Mouse (Mus musculus): Measurements from ENCODE around the gene Dap. TPM values are rescaled to one million over a fixed set of nuclear protein-coding genes. Genes with fewer than 3 reads are reported as not detected.

Gene Dap
- total RNA-seq, 2 experiments from 2014 or later, result 43.5 to 46.5 TPM

DNA sequence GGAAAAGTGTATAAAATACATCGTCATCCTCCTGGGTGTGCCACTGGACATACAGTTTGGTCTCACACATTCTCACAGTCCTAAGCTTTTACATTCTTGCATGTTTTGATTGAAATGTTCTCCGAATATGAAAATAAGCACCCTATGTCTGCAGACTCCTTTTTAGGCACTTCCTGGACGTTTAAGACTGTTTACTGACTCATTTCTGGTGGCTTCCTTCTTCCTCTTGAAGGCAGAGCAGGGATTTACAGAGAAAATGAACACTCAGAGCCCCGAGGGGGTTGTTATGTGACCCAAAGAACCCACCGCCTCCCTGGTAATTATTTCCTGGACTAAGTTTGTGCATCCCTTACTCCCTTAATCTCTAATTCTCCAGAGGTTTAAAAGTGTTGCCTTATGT, 13.8 kb downstream of the Dap start:
- no peak for DNase-seq

DNA sequence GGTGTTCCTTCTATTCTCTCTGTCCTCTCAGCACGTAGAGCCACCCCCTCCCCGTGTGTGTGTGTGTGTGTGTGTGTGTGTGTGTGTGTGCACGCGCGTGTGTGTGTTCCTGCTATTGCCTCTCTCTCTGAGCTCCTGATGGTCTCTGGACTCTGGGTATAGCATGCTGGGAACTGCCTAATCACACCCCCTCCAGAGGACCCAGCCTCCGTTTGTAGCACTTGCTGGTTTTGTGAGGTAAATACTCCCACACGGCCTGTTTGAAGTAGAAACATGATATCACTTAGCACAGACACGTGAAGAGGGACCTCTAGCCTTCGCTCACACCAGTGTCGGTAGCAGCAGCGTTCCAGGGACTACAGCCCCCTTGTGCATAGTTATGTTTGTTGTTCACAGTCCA, 14.5 kb downstream of the Dap start:
- DNase-seq, result no peak

DNA sequence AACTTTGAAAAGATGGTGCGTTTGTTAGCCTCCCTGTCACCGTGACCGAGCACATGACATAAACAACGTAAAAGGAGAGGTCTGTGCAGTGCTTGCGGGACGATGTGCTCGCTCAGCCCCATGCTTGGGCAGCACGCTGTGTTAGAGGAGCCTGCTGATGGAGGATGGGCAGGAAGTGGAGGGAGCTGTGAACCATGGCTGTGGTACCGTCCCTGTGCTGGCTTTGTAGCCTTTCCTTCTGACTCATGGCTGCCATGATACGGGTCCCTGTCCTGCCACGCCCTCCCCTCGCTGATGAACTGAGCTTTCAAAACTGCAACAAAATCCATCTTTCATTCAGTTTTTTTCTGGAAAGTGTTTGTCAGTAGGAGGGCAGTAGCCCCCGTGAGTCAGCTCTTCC, 15.6 kb downstream of the Dap start:
- no peak for DNase-seq

DNA sequence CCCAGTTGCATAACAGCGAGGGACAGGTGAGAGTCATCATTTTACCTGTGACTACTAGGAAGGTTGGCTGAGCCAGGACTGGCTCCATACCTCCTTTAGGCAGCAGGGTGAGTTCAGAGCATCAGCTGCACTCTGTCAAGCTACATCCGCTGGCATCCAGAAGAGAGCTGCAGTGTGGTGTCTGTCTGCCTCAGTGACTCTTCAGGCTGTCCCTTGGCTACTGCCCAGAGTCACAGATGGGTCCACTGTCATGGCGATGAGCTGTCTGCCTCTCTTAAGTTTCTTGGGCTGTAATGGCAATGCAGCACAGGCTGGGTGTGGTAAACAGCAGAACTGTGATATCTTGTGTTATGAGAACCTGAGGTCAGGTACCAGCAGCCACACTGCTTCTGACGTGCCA, 16.1 kb downstream of the Dap start:
- DNase-seq, result no peak

DNA sequence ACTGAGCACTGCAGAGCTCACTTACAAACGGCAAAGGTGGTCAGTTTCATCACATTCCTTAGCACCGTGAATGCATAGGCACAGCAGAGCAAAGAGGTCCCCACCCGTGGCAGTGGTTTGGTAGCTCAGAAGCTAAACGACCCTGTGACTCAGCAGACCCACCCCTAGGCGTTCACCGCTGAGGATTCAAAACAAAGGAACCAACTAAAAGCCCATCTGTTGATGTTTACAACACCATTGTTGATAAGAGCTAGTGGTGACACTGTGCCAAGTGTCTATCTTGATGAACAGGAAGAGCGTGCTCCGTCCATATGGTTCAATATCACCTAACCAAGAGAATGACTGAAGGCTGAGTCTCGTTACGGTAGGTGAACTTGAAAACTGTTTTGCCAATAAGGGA, 19.1 kb downstream of the Dap start:
- DNase-seq, result no peak

DNA sequence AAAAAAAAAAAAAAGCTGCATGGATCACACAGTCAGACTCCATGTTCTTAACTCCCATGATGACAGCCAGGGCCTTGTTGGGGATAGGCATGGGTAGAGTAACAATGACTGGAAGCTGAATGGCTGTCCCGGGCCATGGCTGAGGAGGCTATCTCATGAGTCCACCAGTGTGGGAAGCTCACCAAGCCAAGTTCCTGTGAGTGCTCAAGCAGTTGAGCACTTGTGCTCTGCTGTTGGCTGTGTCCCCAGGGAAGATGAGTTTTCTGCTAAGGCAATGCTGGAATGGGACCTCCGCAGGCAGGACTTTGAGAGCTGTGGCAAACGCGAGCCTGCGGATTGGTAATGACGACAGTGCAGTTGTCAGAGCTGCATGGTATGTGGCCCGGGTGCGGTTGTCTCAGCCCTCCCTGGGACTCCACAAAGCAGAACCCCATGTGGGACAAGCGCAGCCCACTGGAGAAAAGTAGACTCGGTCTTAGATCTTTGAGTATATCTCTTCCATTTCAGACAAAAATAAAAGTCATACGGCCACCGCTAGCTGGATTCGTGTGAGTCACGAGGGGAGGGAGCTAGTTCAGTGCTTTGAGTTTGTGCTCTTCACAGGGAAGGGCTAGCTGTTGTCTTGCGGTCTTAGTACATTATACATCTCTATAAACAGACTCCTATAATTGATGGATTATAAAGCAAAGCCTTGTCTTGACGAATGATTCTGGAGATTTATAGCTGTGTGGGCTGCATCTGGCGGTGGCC, 20.8 kb downstream of the Dap start:
- DNase-seq, result no peak

DNA sequence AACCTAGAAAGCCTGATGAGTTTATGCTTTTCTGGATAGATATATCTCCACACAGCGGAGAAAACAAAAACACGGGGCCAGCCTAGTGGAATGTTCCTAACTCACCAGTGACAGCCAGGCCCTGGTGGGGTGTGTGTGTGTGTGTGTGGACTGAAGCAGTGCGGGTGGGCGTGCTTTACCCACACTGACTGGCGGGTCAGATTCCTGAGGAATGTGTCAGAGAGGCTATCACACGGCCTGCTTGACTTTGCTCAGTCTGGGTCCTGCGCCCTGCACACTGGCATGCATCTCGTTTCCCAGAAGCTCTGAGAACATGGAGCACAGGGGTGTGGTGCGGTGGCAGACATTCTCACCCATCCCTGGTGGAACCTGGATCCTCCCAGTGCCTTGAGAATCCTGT, 21.8 kb downstream of the Dap start:
- DNase-seq, result peak; percentile 16

DNA sequence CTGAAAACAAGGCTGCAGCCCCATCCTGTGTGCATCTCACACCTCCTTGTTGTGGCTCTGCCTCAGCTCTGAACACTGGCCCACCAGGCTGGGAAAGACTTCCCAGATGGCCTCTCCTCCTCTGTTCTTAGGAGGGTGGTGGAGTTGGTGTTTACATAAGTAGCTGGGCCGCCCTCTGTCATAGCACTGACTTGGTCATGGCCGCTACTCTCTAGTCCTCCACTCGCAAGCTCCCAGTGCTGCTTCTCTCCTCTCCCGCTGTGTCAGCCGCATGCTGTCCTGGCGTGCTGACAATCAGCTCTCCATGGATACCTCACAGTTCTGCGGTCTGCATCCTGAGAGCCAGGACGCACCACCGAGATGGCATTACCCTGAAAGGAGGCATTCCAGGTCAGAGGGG, 22.9 kb downstream of the Dap start:
- no peak for DNase-seq

DNA sequence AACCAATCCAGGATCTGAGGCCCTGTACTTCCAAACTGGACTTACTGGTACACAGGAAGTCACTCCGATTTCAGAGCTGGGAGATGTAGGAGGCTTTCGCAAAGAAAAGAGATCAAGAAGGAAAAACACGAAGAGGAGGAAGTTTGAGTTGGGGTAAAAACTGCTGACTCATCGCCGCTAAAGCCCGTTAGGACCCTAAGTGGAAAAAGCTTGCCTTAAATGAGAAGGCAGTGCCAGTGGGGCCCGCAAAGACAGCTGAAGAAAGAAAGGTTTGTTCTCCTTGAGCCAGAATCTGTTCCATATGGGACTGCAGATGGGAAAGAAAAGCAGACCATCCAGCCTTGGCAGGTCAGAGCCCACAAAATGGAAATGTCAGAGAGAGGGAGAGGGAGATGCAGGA, 24.8 kb downstream of the Dap start:
- no peak for DNase-seq

DNA sequence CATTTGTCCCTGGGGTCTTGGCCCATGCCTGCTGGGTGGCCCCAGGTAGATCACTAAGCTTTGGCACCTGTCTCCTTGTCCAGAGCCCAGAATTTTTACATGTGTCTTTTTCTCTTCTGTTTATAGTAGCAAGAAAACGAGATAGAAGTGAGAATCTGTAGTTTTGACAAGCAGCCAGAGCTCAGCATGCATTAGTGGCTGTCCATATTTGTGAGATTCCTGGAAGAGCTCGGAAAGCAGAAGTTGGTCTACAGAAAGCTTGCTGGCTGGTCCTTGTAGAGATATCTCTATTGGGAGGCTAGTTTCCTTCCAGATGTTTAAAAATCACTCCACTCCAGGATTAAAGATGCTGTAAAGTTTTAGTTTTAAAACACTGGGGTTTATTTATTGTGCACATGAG, 25.9 kb downstream of the Dap start:
- no peak for DNase-seq

DNA sequence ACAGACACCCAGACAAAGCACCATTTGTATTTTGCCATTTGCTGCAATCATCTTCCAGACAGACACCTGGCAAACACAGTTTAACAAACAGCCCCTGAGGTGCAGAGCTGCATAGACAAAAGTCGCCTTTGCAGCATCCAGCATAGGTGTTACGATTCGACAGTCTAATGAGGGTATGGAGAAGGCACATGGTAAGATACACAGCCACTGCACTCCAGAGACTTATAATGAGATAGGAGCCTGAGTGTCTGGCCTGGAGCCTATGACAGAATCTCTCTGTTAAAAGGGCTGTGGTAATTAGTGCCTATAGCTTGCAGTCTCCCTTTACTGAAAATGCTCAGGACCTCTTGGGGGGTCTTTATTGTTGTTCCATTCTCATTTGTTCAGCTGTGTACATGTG, 26.6 kb downstream of the Dap start:
- DNase-seq, result no peak

DNA sequence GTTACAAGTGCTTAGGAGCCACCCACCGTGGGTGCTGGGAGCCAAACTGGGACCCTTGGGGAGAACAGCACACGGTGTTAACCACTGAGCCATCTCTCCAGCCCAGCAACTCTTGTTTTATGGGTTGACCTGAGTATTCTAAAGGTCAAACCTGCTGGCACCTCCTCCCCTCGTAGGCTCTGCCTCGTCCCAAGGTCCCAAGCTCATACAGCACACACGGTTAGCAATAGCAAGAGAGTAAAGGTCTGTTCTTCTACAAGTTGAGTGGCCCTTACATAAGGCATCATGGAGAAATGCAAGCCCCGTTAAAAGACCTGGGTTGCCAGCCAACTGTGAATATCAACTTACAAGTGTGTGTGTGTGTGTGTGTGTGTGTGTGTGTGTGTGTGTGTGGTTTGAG, 27.1 kb downstream of the Dap start:
- no peak for DNase-seq

DNA sequence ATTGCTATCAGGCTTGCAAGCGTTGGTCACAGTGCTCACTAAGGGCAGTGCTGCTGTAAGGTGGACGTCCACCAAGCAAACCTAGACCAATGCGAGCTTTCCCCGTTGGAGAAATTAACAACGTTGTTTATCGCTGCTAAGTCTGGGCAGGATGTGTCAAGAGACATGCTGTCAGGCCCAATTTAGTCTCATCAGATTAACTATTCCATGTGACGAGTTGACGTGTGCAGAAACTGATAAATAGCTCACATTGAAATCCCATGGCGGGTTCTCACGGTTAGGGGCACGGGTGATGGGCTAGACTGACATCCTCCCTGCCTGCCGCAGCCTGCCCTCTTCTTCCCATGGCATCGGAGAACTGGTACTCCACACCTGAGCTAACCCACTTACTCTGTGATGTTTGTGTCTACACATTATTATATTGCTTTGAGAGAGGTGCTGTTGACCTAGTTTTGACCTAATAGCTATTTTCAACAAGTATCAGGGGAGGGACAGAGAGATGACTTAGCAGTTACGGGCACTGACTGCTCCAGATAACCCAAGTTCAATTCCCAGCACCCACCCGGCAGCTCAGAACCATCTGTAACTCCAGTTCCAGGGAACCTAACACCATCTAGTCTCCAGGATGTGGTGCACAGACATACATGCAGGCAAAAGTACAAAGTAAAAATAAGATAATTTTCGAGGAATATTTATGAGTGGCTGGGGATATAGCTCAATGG, 28.6 kb downstream of the Dap start:
- no peak for DNase-seq

DNA sequence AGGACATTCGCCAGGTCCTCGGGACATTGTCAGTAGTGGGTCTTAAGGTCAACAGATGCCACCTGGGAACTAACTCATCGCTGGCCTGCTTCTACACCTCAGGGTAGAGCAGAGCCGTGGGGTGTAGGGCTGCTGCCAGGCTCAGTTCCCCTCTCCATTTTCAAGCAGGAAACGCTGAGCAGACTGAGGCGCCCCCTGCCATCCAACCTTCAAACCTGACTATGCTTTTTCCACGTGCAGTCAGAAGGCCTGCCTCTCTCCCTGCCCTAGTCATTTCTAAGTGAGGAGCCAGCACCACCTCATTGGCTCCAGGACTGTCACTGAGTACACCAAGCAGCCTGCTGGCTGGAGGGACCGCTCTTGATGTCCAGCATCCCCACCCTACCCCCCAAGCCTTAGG, 29.3 kb downstream of the Dap start:
- no peak for DNase-seq

DNA sequence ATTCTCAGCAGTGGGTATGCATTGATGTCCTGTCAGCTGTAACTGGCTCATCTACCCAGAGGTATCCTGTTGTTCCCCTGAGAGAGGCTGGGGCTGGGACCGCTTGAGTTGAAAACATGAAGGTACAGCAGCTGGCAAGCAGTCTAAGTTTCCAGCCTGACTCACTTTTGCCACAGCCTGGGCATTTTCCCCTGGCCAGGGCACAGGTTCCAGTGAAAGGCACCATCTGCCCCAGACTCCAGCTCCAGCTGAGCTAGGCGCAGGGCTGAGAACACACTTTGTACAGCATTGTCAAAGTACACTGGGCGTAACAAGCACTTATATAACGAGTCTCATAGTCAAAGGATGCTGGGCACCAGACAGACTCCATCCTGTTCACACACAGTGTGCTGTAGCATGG, 29.8 kb downstream of the Dap start:
- DNase-seq, result no peak

DNA sequence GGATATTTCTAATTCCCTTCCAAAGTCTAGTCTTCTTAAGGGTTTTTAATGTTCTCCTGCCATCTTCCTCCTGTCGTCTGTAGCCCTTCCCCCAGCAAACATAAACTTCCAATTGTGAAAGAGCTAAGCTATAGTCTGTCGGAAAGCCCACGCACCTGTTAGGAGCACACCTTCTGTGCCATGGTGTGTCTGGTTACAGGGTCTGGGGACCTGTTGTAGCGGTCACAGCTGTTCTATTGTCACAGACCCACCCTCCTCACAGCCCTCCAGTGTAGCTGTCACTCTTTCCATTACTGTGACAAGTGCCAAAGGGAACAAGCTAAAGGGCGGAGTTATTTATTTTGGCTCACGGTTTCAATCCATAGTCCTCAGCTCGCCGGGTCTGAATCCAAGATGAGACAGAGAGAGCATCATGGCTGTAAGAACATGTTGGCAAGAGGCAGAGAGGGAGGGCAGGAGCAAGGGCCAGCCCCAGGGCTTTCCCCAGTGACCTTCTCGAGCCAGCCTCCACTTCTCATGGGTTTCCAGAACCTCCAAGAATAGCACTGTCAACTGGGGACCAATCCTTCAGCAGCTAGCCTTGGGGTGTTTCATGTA, 30.9 kb downstream of the Dap start:
- no peak for DNase-seq

DNA sequence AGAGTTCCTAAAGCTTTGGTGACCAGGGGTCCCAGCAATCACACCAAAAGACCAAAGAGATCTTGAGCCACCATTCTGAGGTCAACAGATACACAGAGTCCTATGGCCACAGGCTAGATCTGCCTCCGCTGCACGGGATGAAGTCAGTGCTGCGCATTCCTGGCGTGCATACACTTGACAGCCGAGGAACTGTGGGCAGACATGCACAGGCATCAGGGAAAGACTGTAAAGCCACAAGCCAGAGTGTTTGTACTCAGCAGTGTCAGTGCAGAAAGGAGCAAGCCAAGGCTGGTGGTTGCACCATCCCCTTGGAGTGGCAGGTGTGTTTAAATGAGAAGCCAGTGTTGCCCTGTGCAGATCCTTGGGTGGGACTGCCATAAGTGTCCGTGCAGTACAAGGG, 31.6 kb downstream of the Dap start:
- no peak for DNase-seq

DNA sequence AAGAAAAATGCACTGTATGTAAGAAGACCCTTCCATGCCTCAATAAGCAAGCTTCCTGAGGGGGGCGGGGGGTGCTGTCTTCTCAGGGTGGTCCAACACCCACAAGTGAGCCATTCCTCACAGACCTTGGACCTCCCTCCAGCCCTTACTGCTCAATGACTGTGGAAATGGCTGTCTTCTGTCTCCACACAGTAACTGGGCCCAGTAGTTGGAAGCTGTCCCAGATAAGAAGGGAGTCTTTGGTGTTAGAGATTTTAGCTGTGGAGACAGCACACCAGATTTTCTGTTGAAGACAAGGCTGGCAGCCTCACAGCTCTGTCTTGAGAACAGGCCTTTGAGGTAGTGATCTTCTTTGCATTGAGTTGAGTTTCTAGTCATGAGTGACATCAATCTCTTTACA, 33.2 kb downstream of the Dap start:
- DNase-seq, result no peak

DNA sequence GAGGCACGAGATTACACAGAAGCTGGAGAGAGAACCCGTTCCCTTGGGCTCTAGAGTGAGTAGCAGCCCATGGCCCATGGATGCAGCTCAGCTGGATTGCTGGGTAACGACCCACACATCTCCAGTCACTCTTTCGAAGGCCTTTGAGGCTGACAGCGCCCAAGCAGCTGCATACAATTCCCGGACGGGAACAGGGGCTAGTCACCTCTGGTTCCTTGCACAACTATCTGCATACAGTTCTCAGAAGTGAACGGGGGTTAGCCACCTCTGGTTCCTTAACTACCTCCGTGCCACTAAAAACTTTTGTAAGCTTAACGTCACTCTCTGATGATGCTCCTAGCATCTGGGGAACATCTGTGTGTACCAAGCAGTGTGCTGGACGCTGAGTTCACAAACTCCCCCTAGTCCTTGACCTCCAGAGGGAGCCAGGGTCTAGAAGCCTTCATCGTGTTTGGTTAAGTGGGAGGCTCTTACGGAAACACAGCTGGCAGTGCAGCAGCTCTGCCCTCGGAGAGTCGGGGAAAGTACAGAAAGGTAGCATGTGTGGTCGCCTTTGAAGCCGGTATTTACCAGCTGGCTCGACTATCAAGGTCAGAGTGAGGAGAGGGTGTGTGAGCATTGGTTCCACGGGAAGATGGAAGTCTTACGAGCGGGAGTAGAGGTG, 34.0 kb downstream of the Dap start:
- DNase-seq, result no peak

DNA sequence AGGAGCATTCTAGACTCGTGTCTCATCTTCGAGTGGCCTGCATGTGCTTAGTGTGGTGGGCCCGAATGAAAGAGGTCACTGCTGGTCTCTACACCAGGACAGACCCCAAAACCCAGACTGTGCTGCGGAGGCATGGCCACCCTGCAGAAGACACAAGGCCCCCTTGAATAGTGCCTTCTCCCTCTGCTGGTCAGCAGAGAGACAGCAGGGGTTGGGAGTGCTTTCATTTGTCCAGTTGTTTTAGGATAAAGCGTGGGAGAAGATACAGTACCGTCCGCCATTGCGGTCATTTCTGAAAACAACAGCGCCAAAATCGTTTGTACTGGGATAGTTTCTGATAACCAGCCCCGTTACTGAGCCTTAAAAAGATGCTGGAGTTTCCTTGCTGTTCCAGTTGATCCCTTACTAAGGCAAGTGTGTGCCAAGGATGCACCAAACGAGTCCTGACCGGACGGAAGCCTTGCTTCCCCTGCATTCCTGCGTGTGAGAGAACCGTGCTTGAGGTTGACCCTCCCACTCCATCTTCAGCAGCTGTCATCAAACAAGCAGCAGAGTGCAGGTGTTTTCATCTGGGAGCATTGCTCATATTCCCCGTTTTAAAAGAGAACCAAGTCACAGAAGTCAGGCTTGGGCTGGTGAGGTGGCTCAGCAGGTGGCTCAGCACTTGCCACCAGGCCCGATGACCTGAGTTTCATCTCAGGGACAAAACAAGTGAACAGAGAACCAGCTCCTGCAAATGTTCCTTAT, 34.8 kb downstream of the Dap start:
- DNase-seq, result peak; percentile 35

DNA sequence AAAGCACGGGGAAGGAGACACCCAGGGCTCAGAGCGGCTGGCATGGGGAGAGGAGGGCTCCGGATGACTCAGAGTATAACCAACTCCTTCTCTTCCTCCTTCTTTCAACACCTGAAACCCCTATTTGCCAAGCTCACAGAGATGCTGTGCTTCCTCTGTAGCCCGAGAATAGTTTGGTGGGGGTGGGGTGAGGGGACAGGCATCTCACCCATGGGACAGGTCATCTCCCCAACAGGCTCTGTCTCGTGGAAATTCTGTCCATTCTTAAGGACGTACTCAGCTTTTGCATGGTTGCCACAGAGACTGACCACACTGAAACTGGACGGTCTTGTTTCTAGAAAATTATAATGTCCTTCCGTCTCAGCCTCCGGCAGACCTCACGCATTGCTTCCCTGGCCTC, 37.0 kb downstream of the Dap start:
- DNase-seq, result no peak

DNA sequence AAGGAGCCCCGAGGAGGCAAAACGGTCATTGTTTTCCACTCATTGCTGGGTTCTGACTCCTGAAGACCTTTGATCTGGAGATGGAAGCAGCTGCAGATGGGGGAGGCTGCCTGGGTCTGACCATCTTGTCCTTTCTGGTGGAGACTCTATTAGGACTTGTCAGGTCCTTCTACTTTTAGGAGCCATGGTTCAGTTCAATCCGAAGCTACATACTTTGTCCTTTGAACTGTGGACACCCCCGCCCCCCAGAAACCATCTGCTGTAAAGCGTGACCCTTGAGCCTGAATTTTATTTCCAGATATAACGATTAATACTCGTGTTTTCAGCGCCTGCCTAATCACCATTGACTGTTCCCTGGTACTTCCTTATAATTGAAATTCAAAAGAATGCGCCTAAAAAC, 38.2 kb downstream of the Dap start:
- no peak for DNase-seq

DNA sequence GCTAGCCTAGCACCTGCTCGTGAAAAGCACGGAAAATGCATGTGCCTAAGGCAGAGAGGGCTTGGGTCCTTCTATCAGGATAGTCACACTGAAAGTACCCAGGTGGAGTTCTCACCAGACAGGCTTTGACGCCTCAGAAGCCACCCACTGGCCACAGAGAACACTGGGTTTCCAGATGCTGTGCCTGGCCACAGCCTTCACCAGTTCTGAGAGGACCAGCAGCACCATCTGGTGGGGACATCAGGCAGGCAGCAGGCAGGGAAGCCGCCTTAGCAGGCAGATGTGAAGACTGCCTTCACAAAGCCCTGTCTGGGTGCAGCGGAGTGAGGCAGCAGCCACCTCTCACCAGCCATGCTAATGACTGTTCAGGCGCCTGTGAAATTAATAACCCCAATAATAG, 40.7 kb downstream of the Dap start:
- peak; percentile 86 for DNase-seq

Measured in heart, postnatal 4 days (tissue).